16 mouse cellular contexts compared by ENCODE assay signal in the genomic region with DNA sequence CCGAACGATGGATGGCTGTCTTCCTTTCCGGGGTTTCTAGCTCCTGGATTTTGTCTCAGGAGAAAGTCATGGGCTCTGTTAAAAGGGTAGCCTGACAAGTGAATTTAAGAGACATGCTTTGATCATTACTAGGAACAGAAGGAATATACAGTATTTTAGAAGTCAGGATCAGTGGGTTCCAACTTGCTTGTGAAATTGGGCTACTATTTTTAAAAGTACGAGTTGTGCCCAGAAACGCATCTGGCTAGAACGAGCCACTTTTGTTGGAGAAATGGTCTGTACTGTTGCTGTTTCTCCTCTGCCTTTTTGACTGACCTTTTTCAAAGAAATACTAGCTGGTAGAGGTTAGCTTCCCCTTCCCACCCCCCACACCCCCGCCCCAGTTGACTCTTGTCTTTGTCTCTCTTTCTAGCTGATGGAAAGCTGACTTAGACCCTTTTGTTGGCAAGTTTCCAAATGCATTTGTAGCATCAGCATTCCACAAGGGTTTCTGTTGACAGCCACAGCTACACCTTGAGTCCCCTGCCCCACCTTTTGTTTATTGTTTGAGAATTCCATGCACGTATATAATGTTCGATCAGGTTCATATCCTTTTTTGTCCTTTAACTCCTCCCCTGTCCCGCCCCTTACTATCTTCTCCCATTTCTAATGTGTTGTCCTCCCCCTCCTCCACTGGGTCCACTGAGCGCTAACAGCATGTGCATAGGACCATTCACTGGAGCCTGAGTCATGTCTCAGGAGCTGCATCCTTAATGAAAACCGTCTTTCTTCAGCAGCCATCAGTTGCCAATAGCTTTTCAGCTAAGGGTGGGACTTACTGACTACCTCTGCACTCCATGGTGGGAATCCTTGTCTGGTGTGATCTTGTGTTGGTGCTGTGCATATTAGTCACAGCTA. TPM values are rescaled to one million over a fixed set of nuclear protein-coding genes. Genes with fewer than 3 reads are reported as not detected.
DNase-seq lines count a peak whose midpoint lies in the region; ATAC-seq and TF ChIP-seq lines count a peak whose summit lies in the region.
"Had no signal": no experiment of that assay in that cellular context is flagged by ENCODE, and none has a peak within 500 bp of the region (broad histone marks: within the 10 kb centered on the region; RNA-seq: fewer than 3 reads in every experiment).

No protein-coding gene starts in this region.

- H3K9ac ChIP-seq in ES-Bruce4 (ENCODE audit: low read depth, poor library complexity, severe bottlenecking): no peak overlapping the region
- H3K9ac ChIP-seq: lung, embryonic 14.5 days had no signal

- H3K27ac ChIP-seq in left cerebral cortex, adult 2 months: peak overlapping the region; percentile 26; the same call in 1 of the 2 replicates
- H3K27ac ChIP-seq in ES-Bruce4 (ENCODE audit: insufficient read depth, low read length): peak overlapping the region; percentile 77
- H3K27ac ChIP-seq: gastrocnemius, adult 2 months had no signal

- TF ChIP-seq POLR2A in ES-Bruce4 (IDR thresholded peaks at IDR 0.05; ENCODE audit: insufficient read depth, low read length): no peak

- no peaks in the 10 kb centered on the region for H3K4me1 ChIP-seq in ES-Bruce4 (ENCODE audit: control insufficient read depth, insufficient read depth, low read length)

- intact Hi-C loops in left cerebral cortex, adult 2 months (cut with DNase I): loop anchor here (1.0 kb wide), 1 partner anchor 28 kb away; no protein-coding TSS in a partner anchor
- intact Hi-C loops in left cerebral cortex, postnatal 36 days (cut with DNase I): no loop called here

- DNase-seq in frontal cortex, postnatal 25 days (ENCODE audit: low spot score in 2 of 2): no peak
- no peak for DNase-seq in left cerebral cortex, adult 2 months (ENCODE audit: extremely low spot score in 1 of 2, low spot score in 2 of 2)
- DNase-seq in left cerebral cortex, postnatal 36 days (ENCODE audit: low spot score in 2 of 2): no peak
- peak; percentile 66 for DNase-seq in brain, adult 2 months (ENCODE audit: low read depth, low spot score)
- DNase-seq in retina, embryonic 14.5 days (ENCODE audit: low spot score): no peak
- no peak for DNase-seq in kidney, adult 18-20 months
- DNase-seq: cerebellum, postnatal 14 days; gastrocnemius, adult 2 months; heart, adult 18-20 months; kidney, postnatal 10 days; lung, embryonic 14.5 days; right cerebral cortex, postnatal 25 days; thymus, adult 18-20 months had no signal

- peak; percentile 51 for ATAC-seq in frontal cortex, adult (ENCODE audit: low TSS enrichment)
- ATAC-seq: inflammation-experienced regulatory T-cells, adult 6 months had no signal

- TF ChIP-seq CTCF in left cerebral cortex, adult 2 months (IDR thresholded peaks at IDR 0.05): no peak
- no peak for TF ChIP-seq CTCF in ES-Bruce4 (IDR thresholded peaks at IDR 0.05; ENCODE audit: low read depth, low read length)

- H3K36me3 ChIP-seq in ES-Bruce4 (ENCODE audit: control insufficient read depth, insufficient read depth, low read length, poor library complexity, severe bottlenecking): no peaks in the 10 kb centered on the region

- no peaks in the 10 kb centered on the region for H3K9me3 ChIP-seq in ES-Bruce4 (replicated peaks; ENCODE audit: control insufficient read depth, insufficient read depth, low read length, poor library complexity, severe bottlenecking)

- no peak overlapping the region for H3K4me3 ChIP-seq in left cerebral cortex, adult 2 months
- H3K4me3 ChIP-seq in ES-Bruce4 (ENCODE audit: low read depth, low read length): no peak overlapping the region
- H3K4me3 ChIP-seq: gastrocnemius, adult 2 months had no signal

- TF ChIP-seq EP300 in ES-Bruce4 (IDR thresholded peaks at IDR 0.05; ENCODE audit: insufficient read depth, low read depth, low read length): no peak

- H3K27me3 ChIP-seq in ES-Bruce4 (ENCODE audit: control insufficient read depth, insufficient read depth, low read length, poor library complexity, severe bottlenecking): no peaks in the 10 kb centered on the region

RNA-seq across cellular contexts. Expression of gene Cers6, which starts 50.6 kb away (rescaled TPM):
- total RNA-seq in left cerebral cortex, adult 2 months (2021): 10 to 100 TPM; 69.3 to 82.7 TPM
- 10 to 100 TPM; 54.1 to 84.6 TPM for total RNA-seq in left cerebral cortex, postnatal 36 days (2021)
- polyA plus RNA-seq in ES-Bruce4 (2011; ENCODE audit: insufficient read depth, insufficient read length, low read depth, missing spikeins): 17.0 and 17.9 TPM in 2 replicates
